Mouse (Mus musculus) right cerebral cortex, adult 18-20 months (tissue): ENCODE results near the gene Cenpo.
"Not testable (repeated sequence)": the region's sequence is repeated elsewhere in the genome, so short reads cannot be mapped to it uniquely, and the experiment has no call there.

Experiments used
- DNase-seq: peaks from one replicate; pipeline ENCODE4 v3.0.0; 2022; ENCODE audit warnings: mixed read lengths

The Cenpo gene

DNA sequence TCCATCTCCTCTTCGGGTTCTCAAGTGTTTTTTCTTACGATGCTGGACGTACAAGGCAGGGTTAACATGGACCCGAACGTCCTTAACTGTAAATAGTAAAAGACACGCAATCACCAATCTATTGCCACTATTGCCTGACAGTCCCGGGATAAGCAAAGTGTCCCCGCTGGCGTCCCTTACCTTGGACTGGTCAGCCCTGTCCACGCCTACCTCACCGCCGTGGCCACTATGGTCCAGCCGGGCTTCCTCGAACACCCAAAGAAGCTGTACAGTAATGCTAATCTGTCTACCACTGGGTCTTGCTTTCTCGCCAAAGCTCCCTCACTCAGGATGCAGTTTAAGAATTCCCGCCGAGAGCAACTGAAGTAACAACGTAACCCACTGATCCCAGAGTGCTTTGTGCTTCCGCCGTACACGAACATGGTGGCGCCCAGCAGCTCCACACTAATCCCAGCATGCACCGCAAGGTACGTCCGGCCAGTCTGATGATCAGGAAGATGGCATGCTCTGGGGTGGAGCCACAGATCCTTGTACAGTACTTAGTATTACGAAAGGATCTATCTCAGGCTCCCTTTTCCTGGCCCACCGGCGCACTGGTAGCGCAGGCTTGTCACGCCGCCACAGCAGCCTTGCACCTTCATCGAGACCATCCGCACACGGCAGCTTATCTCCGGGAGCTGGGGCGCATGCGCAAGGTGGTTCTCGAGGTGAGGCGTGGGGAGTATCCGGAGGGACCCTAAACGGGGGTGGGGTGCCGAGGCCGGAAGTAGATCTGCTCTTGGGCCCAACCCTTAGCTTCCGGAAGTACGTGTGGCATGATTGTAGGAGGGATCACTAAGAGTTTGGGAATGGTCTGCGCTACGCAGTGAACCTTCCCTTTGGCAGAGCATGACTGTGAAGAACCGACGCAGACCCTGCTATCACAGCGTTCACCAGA, at the start of gene Cenpo, which contains the start of gene Ptrhd1:
TSS of gene Cenpo (minus strand) at position 723 of the 937 bp plus-strand sequence.
TSS of gene Ptrhd1 (plus strand) at position 456 of the 937 bp plus-strand sequence.
- DNase-seq, result peak; percentile 98

- no peak for DNase-seq
Observed at GRCm38 (mm10) chr12:4279878-4280277, 45.8 kb upstream of the Cenpo start.

DNA sequence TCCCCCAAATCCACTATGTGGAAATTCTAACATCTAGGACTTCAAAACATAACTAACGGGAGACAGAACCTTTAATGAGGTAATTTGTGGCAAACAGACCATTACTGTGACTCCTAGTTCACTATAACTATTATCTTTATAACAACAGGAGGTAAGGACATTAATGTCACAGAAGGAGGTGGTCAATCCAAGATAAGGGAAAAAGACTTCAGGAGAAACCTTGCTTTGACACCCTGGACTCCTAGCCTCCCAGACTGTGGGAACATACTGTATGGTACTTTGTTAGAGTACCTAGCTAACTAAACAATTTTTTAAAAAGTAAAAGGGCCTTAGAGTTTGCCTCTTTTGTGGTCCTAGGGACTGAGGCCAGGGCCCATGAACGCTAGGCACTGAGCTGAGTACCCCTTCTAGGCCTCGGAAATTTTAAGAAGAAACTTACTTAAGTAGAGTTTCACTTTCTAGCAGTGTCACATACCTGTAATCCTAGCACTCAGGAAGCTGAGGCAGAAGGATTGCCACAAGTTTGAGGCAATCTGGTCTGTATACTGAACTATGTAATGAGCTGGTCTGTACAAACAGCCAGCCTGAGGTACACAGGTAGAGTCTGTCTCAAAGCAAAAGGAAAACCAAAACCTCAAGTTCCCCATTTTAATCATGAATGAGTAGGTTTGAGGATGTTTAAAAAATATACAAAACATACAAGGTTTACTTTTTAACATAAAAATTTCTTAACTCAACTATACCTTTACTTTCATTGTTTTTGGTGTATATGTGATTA, 45.1 kb upstream of the Cenpo start:
- no peak for DNase-seq

- no peak for DNase-seq
Observed at GRCm38 (mm10) chr12:4271078-4271477, 37.0 kb upstream of the Cenpo start.

DNA sequence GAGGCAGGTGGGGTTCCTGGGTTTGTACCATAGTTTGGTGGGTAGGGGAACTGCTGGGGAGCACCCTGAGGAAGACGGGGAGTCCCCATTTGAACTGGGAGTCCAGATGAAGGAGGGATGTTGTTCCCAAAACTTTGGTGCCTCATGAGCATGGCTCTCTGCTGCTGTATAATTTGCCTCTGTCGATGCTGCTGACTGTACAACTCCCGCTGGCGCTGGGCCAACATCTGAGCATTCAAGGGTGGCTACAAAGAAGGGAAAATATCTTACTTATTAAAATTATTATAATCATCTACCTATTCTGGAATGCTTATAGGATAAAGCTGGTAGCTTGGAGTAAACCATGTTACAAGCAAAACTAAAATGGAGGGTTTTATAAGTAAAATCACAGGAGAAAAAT, 33.7 kb upstream of the Cenpo start:
- DNase-seq, result no peak

- DNase-seq, result peak; percentile 25
Observed at GRCm38 (mm10) chr12:4252742-4253655, 18.9 kb upstream of the Cenpo start.

DNA sequence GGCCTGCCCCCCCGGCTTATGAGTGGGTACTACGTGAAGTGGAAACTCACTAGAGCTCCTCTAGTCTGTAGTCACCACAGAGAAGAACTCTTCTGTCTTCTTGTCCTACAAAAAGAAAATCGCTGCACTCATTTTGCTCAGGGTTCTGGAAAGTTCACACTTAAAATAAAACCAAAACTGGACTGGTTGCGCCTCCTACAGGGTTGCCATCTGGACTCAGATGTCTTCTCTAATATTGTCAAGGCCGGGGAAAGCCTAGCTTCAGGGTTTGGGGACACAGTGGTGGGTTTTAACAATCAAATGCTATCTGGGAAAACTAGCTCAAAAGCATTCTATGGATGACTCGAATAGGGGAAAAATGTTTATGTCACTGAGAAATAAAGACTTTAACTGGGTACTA, 15.7 kb upstream of the Cenpo start:
- no peak for DNase-seq

DNA sequence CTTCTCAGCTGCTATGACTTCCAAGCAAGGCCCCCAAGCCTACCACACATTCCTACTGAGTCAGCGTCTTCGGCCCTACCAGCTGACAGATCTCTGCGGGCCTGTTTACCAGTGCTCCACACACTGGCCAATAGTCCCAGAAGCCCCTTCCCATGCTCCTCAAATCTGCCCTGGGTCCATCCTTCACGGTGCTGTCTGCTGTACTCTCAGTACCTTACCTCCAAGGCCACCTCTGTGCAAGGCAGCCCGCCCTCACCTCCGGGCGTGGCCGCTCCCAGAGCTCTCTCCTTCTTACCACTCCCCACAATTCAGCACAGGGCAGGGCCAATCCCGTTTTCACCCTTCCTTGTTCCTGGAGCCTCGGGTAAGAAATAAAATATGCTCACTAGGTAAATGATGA, 11.6 kb upstream of the Cenpo start:
- no peak for DNase-seq

DNA sequence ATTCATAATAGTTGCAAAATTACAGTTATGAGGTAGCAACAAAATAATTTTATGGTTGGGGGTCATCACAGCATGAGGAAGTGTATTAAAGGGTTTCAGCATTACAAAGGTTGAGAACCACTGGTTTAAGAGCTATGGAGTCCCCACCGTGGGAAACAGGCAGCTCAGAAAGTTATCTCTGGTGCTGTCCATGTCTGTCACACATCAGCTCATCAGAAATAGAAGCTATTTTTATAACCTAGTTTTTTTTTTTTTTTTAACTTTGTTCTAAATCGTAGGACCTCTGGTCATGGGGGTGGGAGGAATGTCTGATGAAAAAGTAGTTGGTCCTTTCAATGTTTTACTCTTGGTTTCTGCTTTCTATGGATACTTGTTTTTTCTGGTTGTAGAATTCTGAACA, 9.7 kb upstream of the Cenpo start:
- DNase-seq, result no peak

DNA sequence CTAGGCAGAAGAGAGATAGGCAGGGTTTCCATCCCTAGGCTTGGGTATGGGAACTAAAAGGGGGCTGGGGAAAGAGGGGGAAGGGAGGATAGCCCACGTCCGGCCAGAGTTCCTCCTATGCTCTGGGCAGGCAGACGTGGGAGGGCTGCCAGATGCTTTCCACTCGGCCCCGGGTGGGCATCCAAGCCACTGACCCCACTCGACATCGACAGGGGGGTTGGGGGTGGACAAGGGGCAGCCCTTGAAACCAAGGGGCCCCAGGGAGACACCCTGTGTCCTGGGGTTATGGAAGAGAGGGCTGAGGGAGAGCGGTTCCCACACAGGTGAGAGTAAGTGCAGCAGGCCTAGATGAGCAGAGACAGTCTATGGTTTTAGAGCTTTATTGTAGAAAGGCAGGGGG, 6.2 kb upstream of the Cenpo start:
- DNase-seq, result not testable (repeated sequence)

DNA sequence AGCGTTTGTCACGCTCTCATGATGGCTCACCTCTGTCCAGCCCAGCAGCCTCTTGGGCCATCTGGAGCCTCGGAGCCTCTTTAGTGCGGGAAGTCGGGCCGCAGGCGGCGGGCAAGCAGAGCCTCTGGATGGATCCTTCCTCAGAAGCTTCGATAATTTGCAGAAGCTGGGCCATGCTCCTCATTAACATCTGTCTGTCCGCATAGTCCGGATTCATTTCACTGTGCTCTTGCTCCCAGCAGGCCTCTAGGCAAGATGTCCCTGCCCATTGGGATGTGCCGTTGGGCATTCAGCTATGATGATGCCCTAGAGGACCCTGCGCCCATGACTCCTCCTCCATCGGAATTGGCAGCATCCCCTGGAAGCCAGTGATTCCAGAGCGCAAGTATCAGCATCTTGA, 3.4 kb upstream of the Cenpo start:
- no peak for DNase-seq

GRCm38 (mm10) chr12:4232777-4233176, 1.3 kb downstream of the Cenpo start:
- no peak for DNase-seq

DNA sequence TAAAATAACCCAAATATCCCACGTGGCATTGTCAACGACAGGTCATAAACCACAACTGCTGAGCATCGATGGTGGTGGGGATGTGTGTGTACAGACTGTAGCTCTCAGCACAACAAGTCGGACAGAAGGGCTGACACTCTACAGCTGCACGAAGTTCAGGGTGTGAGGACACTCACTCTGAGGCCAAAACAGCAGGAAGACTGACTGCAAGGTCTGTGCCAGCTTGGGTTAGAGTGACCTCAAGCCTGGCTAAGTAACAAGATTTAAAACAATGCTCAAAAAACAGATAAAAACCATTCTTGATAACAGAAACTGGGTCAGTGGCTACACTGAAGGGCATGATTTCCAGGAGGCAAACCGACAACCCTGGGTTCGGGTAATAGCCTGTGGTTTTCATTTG, 3.9 kb downstream of the Cenpo start:
- DNase-seq, result no peak

GRCm38 (mm10) chr12:4212908-4213307, 21.2 kb downstream of the Cenpo start:
- DNase-seq, result no peak

- no peak for DNase-seq
Observed at GRCm38 (mm10) chr12:4211174-4211573, 22.9 kb downstream of the Cenpo start.

DNA sequence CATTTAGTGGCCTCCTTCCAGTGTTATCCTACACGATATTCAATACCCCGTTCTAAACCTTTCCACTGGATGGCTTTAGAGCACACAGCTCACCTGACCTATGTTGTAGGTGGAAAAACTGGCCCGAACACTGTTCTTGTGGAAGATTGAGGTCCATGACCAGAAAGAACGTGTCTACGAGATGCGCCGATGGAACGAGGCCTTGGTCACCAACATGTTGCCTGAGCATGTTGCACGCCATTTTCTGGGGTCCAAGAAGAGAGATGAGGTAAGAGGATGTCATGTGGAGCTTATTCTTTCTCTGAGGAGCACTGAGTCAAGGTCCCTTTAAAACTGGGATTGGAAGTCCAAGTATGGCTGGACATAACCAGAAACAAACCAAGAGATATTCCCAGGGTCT, 24.9 kb downstream of the Cenpo start:
- no peak for DNase-seq

- DNase-seq, result peak; percentile 70
Observed at GRCm38 (mm10) chr12:4208405-4209133, 25.5 kb downstream of the Cenpo start.

DNA sequence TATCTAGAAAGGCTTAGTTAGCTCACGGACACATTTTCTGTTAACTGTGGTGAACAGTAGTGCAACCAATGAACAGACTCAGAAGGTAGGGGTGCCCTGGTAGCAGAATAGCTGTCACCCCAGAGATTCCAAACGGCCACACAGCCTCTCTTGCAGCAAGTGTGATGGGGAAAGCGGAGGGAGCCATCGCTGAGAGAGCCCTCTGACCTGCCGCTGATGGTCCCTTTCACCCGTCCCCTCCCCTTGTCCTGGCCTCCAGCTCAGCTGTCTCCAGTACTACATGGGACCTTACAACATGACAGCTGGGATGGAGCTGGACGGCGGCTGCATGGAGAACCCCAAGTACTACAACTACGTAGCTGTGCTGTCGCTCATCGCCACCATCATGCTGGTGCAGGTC, 28.0 kb downstream of the Cenpo start:
- DNase-seq, result no peak

GRCm38 (mm10) chr12:4202206-4202605, 31.9 kb downstream of the Cenpo start:
- no peak for DNase-seq

DNA sequence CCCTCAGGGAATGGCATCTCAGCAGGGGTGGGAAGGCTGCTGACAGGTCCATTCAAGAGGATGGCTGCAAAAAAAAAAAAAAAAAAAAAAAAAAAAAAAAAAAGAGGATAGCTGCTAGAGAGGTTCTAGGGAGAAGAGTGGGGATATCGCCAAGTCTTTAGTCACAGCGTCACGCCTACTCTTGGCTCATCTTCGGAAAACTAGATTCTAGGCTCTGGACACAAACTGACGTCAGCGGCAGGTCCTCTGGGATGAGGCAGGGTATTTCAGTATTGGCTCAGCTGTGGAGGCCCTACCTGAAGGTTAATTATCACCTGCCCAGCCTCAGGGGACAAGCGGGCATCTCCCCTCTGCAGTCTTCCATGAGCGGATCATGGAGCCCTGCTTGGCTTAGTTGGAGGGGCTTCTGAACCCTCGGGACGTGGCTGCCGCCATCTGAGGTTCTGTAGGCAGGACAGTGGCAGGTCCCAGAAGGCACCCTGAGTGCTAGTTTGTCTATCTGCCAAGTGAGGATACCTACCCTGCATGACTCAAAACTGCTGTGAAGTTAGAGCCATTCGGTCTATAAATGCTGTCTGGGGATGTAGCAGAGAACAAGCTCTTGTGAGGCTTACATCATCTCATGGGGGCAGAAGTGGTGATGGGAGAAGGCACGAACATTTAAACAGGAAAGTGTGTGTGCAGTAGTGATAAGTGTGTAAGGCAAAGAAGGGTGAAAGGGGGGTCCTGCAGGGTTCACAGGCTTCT, 32.5 kb downstream of the Cenpo start:
- peak; percentile 82 for DNase-seq

DNA sequence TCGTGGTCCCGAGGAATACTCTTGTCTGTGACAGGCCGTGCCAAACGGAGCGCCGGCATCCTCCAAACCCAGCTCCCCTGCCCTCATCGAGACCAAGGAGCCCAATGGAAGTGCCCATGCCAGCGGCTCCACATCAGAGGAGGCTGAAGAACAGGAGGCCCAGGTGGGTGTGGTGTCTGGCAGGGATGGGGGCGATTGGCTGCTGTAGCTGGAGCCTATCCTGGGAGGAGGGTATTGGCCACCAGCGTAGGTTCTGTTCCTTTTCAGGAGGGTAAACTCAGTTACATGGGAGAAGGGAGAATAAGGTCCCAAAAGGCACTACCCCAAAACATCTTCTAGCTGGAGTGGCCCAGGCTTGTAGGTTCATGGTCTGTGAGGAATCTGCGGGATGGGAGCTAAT, 34.8 kb downstream of the Cenpo start:
- no peak for DNase-seq
